Mouse (Mus musculus): ENCODE measurements around the gene Rev3l. TPM values are rescaled to one million over a fixed set of nuclear protein-coding genes. Genes with fewer than 3 reads are reported as not detected.

Gene Rev3l
- 10 to 100 TPM; 19.6 to 22.6 TPM for total RNA-seq (2023)

GRCm38 (mm10) chr10:39731736-39732265 is at the start of gene Rev3l:
Rev3l (plus strand) TSS chr10:39732118.

GRCm38 (mm10) chr10:39898874-39899371 is 167.0 kb downstream of the Rev3l start, which contains the start of gene Mfsd4b4:
Mfsd4b4 (minus strand) TSS chr10:39899238.

Other genes with a start within 250 kb of the Rev3l start
- gene Traf3ip2, start 119.2 kb upstream of the Rev3l start, total RNA-seq (2023), result 1 to 10 TPM; 3.7 to 4.1 TPM
- 1 to 10 TPM; 1.1 to 2.1 TPM for gene Mfsd4b4, start 167.1 kb downstream of the Rev3l start, total RNA-seq (2023)
- not detected for gene Mfsd4b2, start 194.8 kb downstream of the Rev3l start, total RNA-seq (2023)
- 1 to 10 TPM; 1.3 to 1.6 TPM for gene Mfsd4b3, start 228.0 kb downstream of the Rev3l start, total RNA-seq (2023)

Data from neutrophil, adult 59 days (primary cell).